Mouse (Mus musculus) spleen, embryonic (tissue): ENCODE measurements around the gene Hes2.

Experiments used
- CTCF ChIA-PET: fragments of 350-600 bp; sonication (Branson Sonifier 250); formaldehyde crosslinking; loops from one replicate; lab custom pipeline; 2022; lab: Charles Lee

Gene Hes2

GRCm38 (mm10) chr4:152184353-152185035 is 25.8 kb downstream of the Hes2 start:
- CTCF ChIA-PET, result no interaction called here

- CTCF ChIA-PET, result interaction anchor here (0.5 kb wide), 1 partner anchor 18 kb away, joined by 9 read pairs; no protein-coding TSS in a partner anchor
Observed at GRCm38 (mm10) chr4:152185137-152185509, 26.5 kb downstream of the Hes2 start.

- CTCF ChIA-PET, result interaction anchor here (0.5 to 1.6 kb wide), 5 partner anchors 11 to 29 kb away, joined by 3 to 9 read pairs (median 3); no protein-coding TSS in a partner anchor
Observed at GRCm38 (mm10) chr4:152185510-152186204, 27.0 kb downstream of the Hes2 start.

- CTCF ChIA-PET, result interaction anchor here (0.5 to 1.6 kb wide), 4 partner anchors 11 to 28 kb away, joined by 3 to 5 read pairs (median 3); no protein-coding TSS in a partner anchor
Observed at GRCm38 (mm10) chr4:152186205-152187082, 27.8 kb downstream of the Hes2 start.

GRCm38 (mm10) chr4:152187142-152187541 is 28.5 kb downstream of the Hes2 start:
- CTCF ChIA-PET, result interaction anchor here (1.6 kb wide), 1 partner anchor 25 kb away, joined by 3 read pairs; no protein-coding TSS in a partner anchor

GRCm38 (mm10) chr4:152188651-152189050 is 30.0 kb downstream of the Hes2 start:
- CTCF ChIA-PET, result interaction anchor here (0.7 kb wide), 2 partner anchors 25 to 41 kb away, joined by 3 to 8 read pairs; no protein-coding TSS in a partner anchor

GRCm38 (mm10) chr4:152189071-152189470 is 30.4 kb downstream of the Hes2 start:
- CTCF ChIA-PET, result no interaction called here

GRCm38 (mm10) chr4:152189691-152190090 is 31.0 kb downstream of the Hes2 start:
- CTCF ChIA-PET, result no interaction called here

- CTCF ChIA-PET, result no interaction called here
Observed at GRCm38 (mm10) chr4:152190096-152190653, 31.5 kb downstream of the Hes2 start.

- CTCF ChIA-PET, result no interaction called here
Observed at GRCm38 (mm10) chr4:152190701-152191100, 32.0 kb downstream of the Hes2 start.

GRCm38 (mm10) chr4:152192569-152192968 is 33.9 kb downstream of the Hes2 start:
- CTCF ChIA-PET, result no interaction called here

- CTCF ChIA-PET, result interaction anchor here (0.6 kb wide), 1 partner anchor 168 kb away, joined by 5 read pairs; no protein-coding TSS in a partner anchor
Observed at GRCm38 (mm10) chr4:152194476-152195175, 36.0 kb downstream of the Hes2 start.

- CTCF ChIA-PET, result no interaction called here
Observed at GRCm38 (mm10) chr4:152196276-152196675, 37.6 kb downstream of the Hes2 start.

GRCm38 (mm10) chr4:152197545-152197944 is 38.9 kb downstream of the Hes2 start:
- CTCF ChIA-PET, result no interaction called here

GRCm38 (mm10) chr4:152199617-152200016 is 41.0 kb downstream of the Hes2 start:
- CTCF ChIA-PET, result interaction anchor here (1.1 kb wide), 1 partner anchor 14 kb away, joined by 3 read pairs; no protein-coding TSS in a partner anchor

GRCm38 (mm10) chr4:152201492-152201891 is 42.8 kb downstream of the Hes2 start:
- CTCF ChIA-PET, result no interaction called here

GRCm38 (mm10) chr4:152202418-152202817 is 43.8 kb downstream of the Hes2 start:
- CTCF ChIA-PET, result interaction anchor here (1.0 kb wide), 1 partner anchor 29 kb away, joined by 3 read pairs; no protein-coding TSS in a partner anchor

- CTCF ChIA-PET, result interaction anchor here (0.5 to 1.0 kb wide), 2 partner anchors 30 to 38 kb away, joined by 3 to 4 read pairs; no protein-coding TSS in a partner anchor
Observed at GRCm38 (mm10) chr4:152202905-152203304, 44.2 kb downstream of the Hes2 start.

GRCm38 (mm10) chr4:152204663-152205062 is 46.0 kb downstream of the Hes2 start:
- CTCF ChIA-PET, result no interaction called here

- CTCF ChIA-PET, result interaction anchor here (1.4 kb wide), 1 partner anchor 33 kb away, joined by 3 read pairs; no protein-coding TSS in a partner anchor
Observed at GRCm38 (mm10) chr4:152206199-152206598, 47.5 kb downstream of the Hes2 start.
